Mouse (Mus musculus) stomach, embryonic 15.5 days (tissue): ENCODE measurements around the gene Pilrb2. TPM values are rescaled to one million over a fixed set of nuclear protein-coding genes. Genes with fewer than 3 reads are reported as not detected.
"Not testable (repeated sequence)": the region's sequence is repeated elsewhere in the genome, so short reads cannot be mapped to it uniquely, and the experiment has no call there.

Source experiments
- ATAC-seq: fragments of 200-750 bp; cut with Nextera tagmentation; 2 replicates; pipeline ENCODE4 v1.8.0; 2017; ENCODE audit warnings: low read depth, moderate number of reproducible peaks, moderate TSS enrichment; ENCODE audit not compliant: insufficient read depth, low FRiP score
- H3K27ac ChIP-seq: fragments of 300-500 bp; sonication (generic); 2 replicates; pipeline ENCODE4 v1.5.1; 2015; ENCODE audit warnings: mild to moderate bottlenecking, inconsistent platforms
- H3K27me3 ChIP-seq: fragments of 300-500 bp; sonication (generic); replicated peaks from 2 replicates; pipeline ENCODE4 v1.6.1; 2015; ENCODE audit warnings: inconsistent platforms
- H3K36me3 ChIP-seq: fragments of 300-500 bp; sonication (generic); 2 replicates; pipeline ENCODE4 v1.6.1; 2015; ENCODE audit warnings: inconsistent platforms
- H3K4me1 ChIP-seq: fragments of 300-500 bp; sonication (generic); 2 replicates; pipeline ENCODE4 v1.6.1; 2015; ENCODE audit warnings: inconsistent platforms
- H3K4me2 ChIP-seq: fragments of 300-500 bp; sonication (generic); 2 replicates; pipeline ENCODE4 v1.6.1; 2015; ENCODE audit warnings: mild to moderate bottlenecking, inconsistent platforms
- H3K4me3 ChIP-seq: fragments of 300-500 bp; sonication (generic); replicated peaks from 2 replicates; pipeline ENCODE4 v1.5.1; 2015; ENCODE audit warnings: inconsistent platforms
- H3K9ac ChIP-seq: fragments of 300-500 bp; sonication (generic); 2 replicates; pipeline ENCODE4 v1.6.1; 2015; ENCODE audit warnings: inconsistent platforms
- H3K9me3 ChIP-seq: fragments of 300-500 bp; sonication (generic); 2 replicates; pipeline ENCODE4 v1.6.1; 2016; ENCODE audit warnings: inconsistent platforms
- WGBS: fragments of 180-500 bp; shearing (Covaris S2); methylation state at CpG from one replicate; pipeline ENCODE4 v1.1.7; 2015; 5-methylcytosine and 5-hydroxymethylcytosine counted together
- polyA plus RNA-seq: library from polyadenylated mRNA; unstranded; fragments of >200 nt; fragmentation: Nextera tagmentation; extraction: Ambion mirVana; gene quantifications from 2 replicates; pipeline ENCODE4 v1.2.1, GENCODE M21; 2015

Gene Pilrb2
- polyA plus RNA-seq = 1.4 and 1.6 TPM in 2 replicates

DNA sequence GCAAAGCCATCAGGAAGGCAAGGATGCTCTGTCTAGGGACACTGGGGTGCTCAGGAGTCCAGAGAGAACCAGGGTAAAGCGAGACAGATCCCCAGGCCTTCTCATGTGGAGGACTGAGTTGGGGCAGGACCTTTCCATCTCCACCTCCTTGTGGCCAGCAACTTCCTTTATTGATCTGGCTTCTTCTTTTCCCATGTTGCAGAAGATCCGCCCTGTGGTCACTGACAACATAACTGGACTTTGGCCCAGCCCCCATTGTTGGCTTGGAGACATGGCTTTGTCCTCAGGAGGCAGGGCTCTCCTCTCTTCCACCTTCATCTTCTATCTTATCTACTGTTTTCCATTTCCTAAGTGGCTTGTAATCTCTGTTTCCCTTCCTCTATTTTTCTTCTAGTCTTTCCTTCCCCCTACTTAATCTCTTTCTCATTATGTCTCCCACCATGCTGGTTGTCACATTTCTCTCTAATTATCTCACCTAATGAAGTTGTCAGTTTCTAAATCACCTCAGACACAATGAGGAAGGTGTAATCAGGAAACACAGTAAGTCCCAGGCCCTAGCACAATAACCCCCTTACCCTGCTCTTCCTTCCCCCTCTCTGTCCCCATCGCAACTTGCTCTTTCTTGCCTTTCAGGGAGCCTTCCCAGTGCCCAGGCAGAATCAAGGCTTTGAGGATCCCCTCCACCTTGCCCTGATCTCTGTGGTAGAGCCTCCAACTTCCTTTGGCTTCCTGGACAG is at the start of gene Pilrb2:
Pilrb2 (minus strand) TSS at position 172 of the 737 bp plus-strand sequence.
- WGBS = 63% methylated on average over 3 of the region's 3 CpGs
- H3K27me3 ChIP-seq, H3K9me3 ChIP-seq, H3K27ac ChIP-seq, ATAC-seq, H3K4me1 ChIP-seq, H3K4me3 ChIP-seq, H3K4me2 ChIP-seq, H3K36me3 ChIP-seq, H3K9ac ChIP-seq: not testable (repeated sequence)

DNA sequence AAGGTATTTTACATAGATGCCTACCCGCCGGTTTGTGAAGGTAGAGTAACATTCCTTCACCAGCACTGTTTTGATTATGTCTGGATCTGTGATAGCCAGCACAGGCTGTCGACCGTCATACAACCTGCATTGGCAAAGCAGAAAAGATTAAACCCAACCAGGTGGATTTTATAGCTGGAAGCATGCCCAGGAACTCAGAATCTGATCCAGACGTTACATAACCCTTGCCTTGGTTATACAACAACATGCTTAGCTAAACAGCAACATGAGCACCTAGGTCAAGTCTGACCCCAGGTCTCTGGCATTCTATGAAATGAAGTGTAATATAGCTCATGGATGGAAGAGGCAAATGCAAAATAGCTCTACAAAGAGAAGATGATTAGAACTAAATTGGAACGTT is 43.9 kb upstream of the Pilrb2 start:
- ATAC-seq = no peak
- Histone ChIP-seq H3K9me3 (no peaks in the 10 kb centered on the region), H3K36me3 (no peaks in the 10 kb centered on the region)

GRCm38 (mm10) chr5:137914508-137914907 is 42.9 kb upstream of the Pilrb2 start:
- Histone ChIP-seq H3K4me3 (no peak overlapping the region), H3K27me3 (no peaks in the 10 kb centered on the region), H3K9ac (no peak overlapping the region), H3K4me2 (no peak overlapping the region), H3K4me1 (no peaks in the 10 kb centered on the region), H3K9me3 (no peaks in the 10 kb centered on the region), H3K36me3 (no peaks in the 10 kb centered on the region), H3K27ac (no peak overlapping the region)
- ATAC-seq = no peak

More for the DNA sequence above, 43.9 kb upstream of the Pilrb2 start:
- WGBS = 63% methylated on average over 6 of the region's 6 CpGs
- H3K4me1 ChIP-seq = no peaks in the 10 kb centered on the region
- no peak overlapping the region for H3K9ac ChIP-seq
- no peak overlapping the region for H3K27ac ChIP-seq
- no peak overlapping the region for H3K4me3 ChIP-seq
- no peak overlapping the region for H3K4me2 ChIP-seq
- no peaks in the 10 kb centered on the region for H3K27me3 ChIP-seq

DNA sequence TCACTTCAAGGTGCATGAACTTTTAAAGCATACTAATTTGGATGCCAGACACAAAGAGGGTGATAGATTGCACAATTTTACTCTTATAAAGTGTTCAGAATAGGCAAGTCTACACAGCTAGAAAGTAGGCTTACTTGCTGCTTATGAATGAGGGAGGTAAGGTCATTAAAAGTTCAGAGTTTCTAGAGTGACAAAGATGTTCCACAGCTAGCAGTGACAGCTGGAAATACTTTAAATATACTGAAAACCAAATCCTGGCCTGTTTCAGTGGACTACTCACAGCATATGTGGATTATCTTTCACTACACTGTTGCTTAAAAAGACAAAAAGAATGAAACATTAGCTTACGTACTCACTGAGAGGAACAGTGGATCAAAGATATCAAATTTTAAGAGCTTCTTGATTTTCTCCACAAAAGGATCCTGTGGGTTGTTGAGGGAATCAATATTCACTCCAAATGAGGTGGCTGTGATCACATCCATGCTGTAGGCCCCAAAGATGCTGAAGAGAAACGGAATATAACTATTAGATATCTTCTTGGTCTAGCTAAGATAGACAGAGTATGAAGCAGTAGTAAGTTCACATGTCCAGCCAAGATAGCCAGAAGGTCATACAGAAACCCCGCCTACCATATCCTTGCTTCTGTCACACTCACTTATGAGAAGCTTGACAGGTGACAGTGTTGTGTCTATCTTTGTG is 38.1 kb upstream of the Pilrb2 start:
- no peak for ATAC-seq

DNA sequence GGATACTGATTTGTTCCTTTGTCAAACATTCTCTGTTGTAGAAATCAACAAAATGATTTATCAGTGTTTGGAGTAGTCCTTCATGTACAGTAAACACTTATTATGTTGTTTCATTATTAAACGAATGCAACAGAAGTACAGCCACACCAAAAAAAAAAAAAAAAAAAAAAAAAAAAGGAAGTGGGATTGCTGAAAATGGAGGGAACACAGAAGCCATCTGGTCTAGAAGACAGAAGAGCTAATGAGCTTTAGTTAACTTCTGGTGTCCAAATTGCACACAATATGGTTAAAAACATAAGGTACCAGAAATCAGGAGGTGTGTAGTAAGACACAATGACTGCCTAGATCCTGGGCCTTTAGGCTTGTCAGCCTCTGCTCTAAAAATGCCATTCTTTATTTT is 26.2 kb upstream of the Pilrb2 start:
- no peaks in the 10 kb centered on the region for H3K9me3 ChIP-seq
- no peak for ATAC-seq
- 57% methylated on average over 1 of the region's 1 CpGs for WGBS
- H3K4me2 ChIP-seq = no peak overlapping the region
- no peak overlapping the region for H3K27ac ChIP-seq
- no peak overlapping the region for H3K4me3 ChIP-seq
- no peak overlapping the region for H3K9ac ChIP-seq
- no peaks in the 10 kb centered on the region for H3K36me3 ChIP-seq
- no peaks in the 10 kb centered on the region for H3K4me1 ChIP-seq
- H3K27me3 ChIP-seq = no peaks in the 10 kb centered on the region

More for the DNA sequence above, 38.1 kb upstream of the Pilrb2 start:
- Histone ChIP-seq H3K4me2 (no peak overlapping the region), H3K27me3 (no peaks in the 10 kb centered on the region), H3K9ac (no peak overlapping the region), H3K36me3 (no peaks in the 10 kb centered on the region), H3K4me3 (no peak overlapping the region), H3K4me1 (no peaks in the 10 kb centered on the region), H3K27ac (no peak overlapping the region), H3K9me3 (no peaks in the 10 kb centered on the region)
- 68% methylated on average over 3 of the region's 3 CpGs for WGBS

GRCm38 (mm10) chr5:137892954-137893353 is 21.3 kb upstream of the Pilrb2 start:
- no peak for ATAC-seq
- no peak overlapping the region for H3K27ac ChIP-seq
- no peak overlapping the region for H3K4me2 ChIP-seq
- no peaks in the 10 kb centered on the region for H3K4me1 ChIP-seq
- no peak overlapping the region for H3K4me3 ChIP-seq
- H3K9me3 ChIP-seq = no peaks in the 10 kb centered on the region
- no peaks in the 10 kb centered on the region for H3K27me3 ChIP-seq
- WGBS = 47% methylated on average over 1 of the region's 1 CpGs
- no peaks in the 10 kb centered on the region for H3K36me3 ChIP-seq
- no peak overlapping the region for H3K9ac ChIP-seq

- no peak for ATAC-seq
- no peak overlapping the region for H3K4me3 ChIP-seq
- H3K9ac ChIP-seq = no peak overlapping the region; the same call in 1 of the 2 replicates
- H3K27ac ChIP-seq = no peak overlapping the region
- H3K27me3 ChIP-seq = no peaks in the 10 kb centered on the region
- H3K36me3 ChIP-seq = no peaks in the 10 kb centered on the region
- H3K9me3 ChIP-seq = no peaks in the 10 kb centered on the region
- no peak overlapping the region for H3K4me2 ChIP-seq
- no peaks in the 10 kb centered on the region for H3K4me1 ChIP-seq
- 94% methylated on average over 1 of the region's 1 CpGs for WGBS
Observed at GRCm38 (mm10) chr5:137887666-137888065, 16.1 kb upstream of the Pilrb2 start.

GRCm38 (mm10) chr5:137885894-137886293 is 14.3 kb upstream of the Pilrb2 start:
- H3K27ac ChIP-seq = no peak overlapping the region
- no peaks in the 10 kb centered on the region for H3K27me3 ChIP-seq
- no peaks in the 10 kb centered on the region for H3K36me3 ChIP-seq
- H3K4me1 ChIP-seq = no peaks in the 10 kb centered on the region
- no peak overlapping the region for H3K9ac ChIP-seq
- H3K4me2 ChIP-seq = no peak overlapping the region
- 3% methylated on average over 2 of the region's 2 CpGs for WGBS
- no peak for ATAC-seq
- H3K9me3 ChIP-seq = no peaks in the 10 kb centered on the region
- H3K4me3 ChIP-seq = no peak overlapping the region

- Histone ChIP-seq H3K36me3 (no peaks in the 10 kb centered on the region), H3K4me3 (no peak overlapping the region), H3K9me3 (no peaks in the 10 kb centered on the region), H3K9ac (no peak overlapping the region), H3K27me3 (no peaks in the 10 kb centered on the region), H3K4me1 (no peaks in the 10 kb centered on the region), H3K27ac (no peak overlapping the region), H3K4me2 (no peak overlapping the region)
- no peak for ATAC-seq
- WGBS = 75% methylated on average over 3 of the region's 3 CpGs
Observed at GRCm38 (mm10) chr5:137883345-137883744, 11.7 kb upstream of the Pilrb2 start.

DNA sequence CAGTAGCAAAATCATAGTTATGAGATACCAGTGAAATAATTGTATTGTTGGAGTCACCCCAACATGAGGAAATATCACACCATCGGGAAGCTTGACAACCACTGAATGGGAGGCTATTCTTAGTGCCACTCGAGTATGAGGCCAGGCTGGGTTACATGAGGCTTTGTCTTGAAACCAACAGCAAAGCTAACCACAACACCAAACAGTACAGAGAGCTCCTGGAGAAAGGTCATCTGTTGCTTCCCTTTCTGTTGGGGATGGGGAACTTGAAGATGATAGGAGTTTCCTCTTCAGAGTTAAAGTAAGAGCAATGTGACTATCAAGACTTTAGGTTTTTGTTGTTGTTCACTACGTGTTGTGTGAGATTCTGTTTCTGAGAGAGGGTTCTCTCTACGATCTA is 11.3 kb upstream of the Pilrb2 start:
- no peaks in the 10 kb centered on the region for H3K4me1 ChIP-seq
- H3K9me3 ChIP-seq = no peaks in the 10 kb centered on the region
- no peak overlapping the region for H3K9ac ChIP-seq
- ATAC-seq = no peak
- WGBS = 71% methylated on average over 4 of the region's 4 CpGs
- H3K4me3 ChIP-seq = no peak overlapping the region
- H3K36me3 ChIP-seq = no peaks in the 10 kb centered on the region
- no peak overlapping the region for H3K27ac ChIP-seq
- H3K27me3 ChIP-seq = no peaks in the 10 kb centered on the region
- H3K4me2 ChIP-seq = no peak overlapping the region

DNA sequence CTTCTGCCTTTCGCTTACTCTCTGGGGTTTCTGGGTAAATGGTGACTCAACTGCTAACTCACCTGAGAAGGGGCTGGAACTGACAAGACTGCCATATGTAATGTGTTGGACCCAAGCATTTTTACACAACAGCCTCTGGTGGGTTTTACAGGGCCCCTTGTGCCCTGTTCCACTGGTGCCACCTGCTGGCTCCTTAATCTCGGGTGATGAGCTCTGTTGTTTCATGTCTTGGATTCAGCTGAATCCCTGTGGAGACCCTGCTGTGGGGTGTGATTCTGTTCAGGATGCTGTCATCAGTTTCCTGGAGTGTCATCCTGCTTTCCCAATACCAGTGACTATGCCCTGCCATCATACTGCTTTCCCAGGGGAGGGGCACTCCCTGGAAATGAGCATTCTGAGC is 6.2 kb upstream of the Pilrb2 start:
- no peak overlapping the region for H3K4me2 ChIP-seq
- no peaks in the 10 kb centered on the region for H3K4me1 ChIP-seq
- H3K4me3 ChIP-seq = no peak overlapping the region
- no peaks in the 10 kb centered on the region for H3K27me3 ChIP-seq
- 53% methylated on average over 2 of the region's 2 CpGs for WGBS
- no peaks in the 10 kb centered on the region for H3K36me3 ChIP-seq
- no peak overlapping the region for H3K9ac ChIP-seq
- H3K9me3 ChIP-seq = no peaks in the 10 kb centered on the region
- H3K27ac ChIP-seq = no peak overlapping the region
- no peak for ATAC-seq

DNA sequence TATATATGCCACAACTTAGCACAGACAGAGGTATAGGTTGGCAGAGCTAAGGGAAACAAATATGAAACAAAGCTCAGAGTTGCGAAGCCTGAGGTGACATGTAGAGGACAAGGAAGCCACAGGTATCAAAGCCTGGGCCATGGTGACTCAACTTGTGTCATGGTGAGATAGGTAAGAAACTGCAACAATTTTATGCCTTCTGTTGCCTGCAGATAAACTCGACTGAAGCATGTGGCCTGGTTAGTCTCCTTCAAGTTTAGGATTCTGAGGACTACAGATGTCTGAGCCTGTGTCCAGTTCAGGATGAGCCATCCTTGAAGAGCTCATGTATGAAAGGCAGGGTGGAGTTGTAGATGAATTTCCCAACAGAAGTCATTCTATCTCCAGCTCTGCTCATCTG is 3.4 kb upstream of the Pilrb2 start:
- no peaks in the 10 kb centered on the region for H3K4me1 ChIP-seq
- no peak for ATAC-seq
- no peak overlapping the region for H3K9ac ChIP-seq
- no peak overlapping the region for H3K27ac ChIP-seq
- H3K36me3 ChIP-seq = no peaks in the 10 kb centered on the region
- WGBS = 87% methylated on average over 2 of the region's 2 CpGs
- no peaks in the 10 kb centered on the region for H3K27me3 ChIP-seq
- no peak overlapping the region for H3K4me2 ChIP-seq
- H3K9me3 ChIP-seq = no peaks in the 10 kb centered on the region
- H3K4me3 ChIP-seq = no peak overlapping the region
